Mouse (Mus musculus) liver, embryonic 14.5 days (tissue): Measurements from ENCODE around the gene Plvap.

Experiments
- CTCF ChIP-seq: IDR thresholded peaks from 2 replicates; pipeline ENCODE4 v1.5.1; 2016; ENCODE audit warnings: antibody characterized with exemption, low read depth, control low read depth
- EP300 ChIP-seq: IDR thresholded peaks from 2 replicates; pipeline ENCODE4 v1.6.1; 2016; ENCODE audit warnings: antibody characterized with exemption, low read depth

- no peak for TF ChIP-seq CTCF
- TF ChIP-seq EP300: no peak
These were observed 35.2 kb downstream of the Plvap start for GRCm38 (mm10) chr8:71476099-71476940.
